Mouse (Mus musculus): Measurements from ENCODE around the gene Dhx37. TPM values are rescaled to one million over a fixed set of nuclear protein-coding genes. Genes with fewer than 3 reads are reported as not detected.
"Not testable (repeated sequence)": the region's sequence is repeated elsewhere in the genome, so short reads cannot be mapped to it uniquely, and the experiment has no call there.

Gene Dhx37
- total RNA-seq, 2 experiments from 2014 or later: 11.4 to 15.2 TPM

- no peak for DNase-seq (ENCODE audit: low spot score in 2 of 2)
Observed at GRCm38 (mm10) chr5:125456100-125456499, 22.2 kb upstream of the Dhx37 start.

GRCm38 (mm10) chr5:125452573-125452972, 18.7 kb upstream of the Dhx37 start:
- intact Hi-C loops (cut with DNase I): no loop called here
- DNase-seq (ENCODE audit: low spot score in 2 of 2): no peak

More at GRCm38 (mm10) chr5:125456100-125456499, 22.2 kb upstream of the Dhx37 start:
- intact Hi-C loops (cut with DNase I): no loop called here

GRCm38 (mm10) chr5:125449306-125449705, 15.4 kb upstream of the Dhx37 start:
- peak; percentile 39 to 86 for DNase-seq (ENCODE audit: low spot score in 2 of 2)
- intact Hi-C loops (cut with DNase I): no loop called here

- intact Hi-C loops (cut with DNase I): no loop called here
- DNase-seq (ENCODE audit: low spot score in 2 of 2): no peak
Observed at GRCm38 (mm10) chr5:125448631-125449030, 14.7 kb upstream of the Dhx37 start.

GRCm38 (mm10) chr5:125448026-125448425, 14.1 kb upstream of the Dhx37 start:
- intact Hi-C loops (cut with DNase I): no loop called here
- no peak for DNase-seq (ENCODE audit: low spot score in 2 of 2)

GRCm38 (mm10) chr5:125446344-125446743, 12.4 kb upstream of the Dhx37 start:
- intact Hi-C loops (cut with DNase I): no loop called here
- peak; percentile 20 to 35 for DNase-seq (ENCODE audit: low spot score in 2 of 2)

- intact Hi-C loops (cut with DNase I): no loop called here
- DNase-seq (ENCODE audit: low spot score in 2 of 2): no peak
Observed at GRCm38 (mm10) chr5:125444554-125444953, 10.6 kb upstream of the Dhx37 start.

- DNase-seq (ENCODE audit: low spot score in 2 of 2): no peak
- intact Hi-C loops (cut with DNase I): no loop called here
Observed at GRCm38 (mm10) chr5:125443915-125444314, 10.0 kb upstream of the Dhx37 start.

GRCm38 (mm10) chr5:125443335-125443734, 9.4 kb upstream of the Dhx37 start:
- intact Hi-C loops (cut with DNase I): no loop called here

GRCm38 (mm10) chr5:125442136-125442995, 8.4 kb upstream of the Dhx37 start:
- intact Hi-C loops (cut with DNase I): no loop called here
- DNase-seq (ENCODE audit: low spot score in 2 of 2): no peak

More at GRCm38 (mm10) chr5:125443335-125443734, 9.4 kb upstream of the Dhx37 start:
- no peak for DNase-seq (ENCODE audit: low spot score in 2 of 2)

- intact Hi-C loops (cut with DNase I): no loop called here
Observed at GRCm38 (mm10) chr5:125441234-125442114, 7.6 kb upstream of the Dhx37 start, which contains the start of gene Bri3bp. Bri3bp (plus strand) TSS chr5:125441568.

GRCm38 (mm10) chr5:125440583-125441233, 6.8 kb upstream of the Dhx37 start:
- intact Hi-C loops (cut with DNase I): no loop called here
- no peak for DNase-seq (ENCODE audit: low spot score in 2 of 2)

More at GRCm38 (mm10) chr5:125441234-125442114, 7.6 kb upstream of the Dhx37 start, which contains the start of gene Bri3bp:
- peak; percentile 37 to 45 for DNase-seq (ENCODE audit: low spot score in 2 of 2)

- DNase-seq (ENCODE audit: low spot score in 2 of 2); intact Hi-C loops (cut with DNase I): not testable (repeated sequence)
Observed at GRCm38 (mm10) chr5:125434347-125434746, 426 bp upstream of the Dhx37 start.

- DNase-seq (ENCODE audit: low spot score in 2 of 2); intact Hi-C loops (cut with DNase I): not testable (repeated sequence)
Observed at GRCm38 (mm10) chr5:125432324-125432723, 1.6 kb downstream of the Dhx37 start.

- intact Hi-C loops (cut with DNase I): no loop called here
- DNase-seq (ENCODE audit: low spot score in 2 of 2): no peak
Observed at GRCm38 (mm10) chr5:125426343-125426742, 7.6 kb downstream of the Dhx37 start.

GRCm38 (mm10) chr5:125425698-125426276, 8.1 kb downstream of the Dhx37 start:
- no peak for DNase-seq (ENCODE audit: low spot score in 2 of 2)
- intact Hi-C loops (cut with DNase I): no loop called here

GRCm38 (mm10) chr5:125419124-125419523, 14.8 kb downstream of the Dhx37 start:
- no peak for DNase-seq (ENCODE audit: low spot score in 2 of 2)
- intact Hi-C loops (cut with DNase I): no loop called here

- intact Hi-C loops (cut with DNase I): no loop called here
- DNase-seq (ENCODE audit: low spot score in 2 of 2): no peak
Observed at GRCm38 (mm10) chr5:125418636-125419035, 15.3 kb downstream of the Dhx37 start.

GRCm38 (mm10) chr5:125416183-125416582, 17.7 kb downstream of the Dhx37 start:
- intact Hi-C loops (cut with DNase I): no loop called here
- no peak for DNase-seq (ENCODE audit: low spot score in 2 of 2)

Measured in left cerebral cortex, postnatal 25 days (tissue).